Mouse (Mus musculus) yolk sac, embryonic 10.5 days (tissue): ENCODE results near the gene Vipas39.

ENCODE experiments used
- DNase-seq: peaks from one replicate; pipeline ENCODE4 v3.0.0-alpha.2; 2017; ENCODE audit warnings: low spot score

Gene Vipas39

DNA sequence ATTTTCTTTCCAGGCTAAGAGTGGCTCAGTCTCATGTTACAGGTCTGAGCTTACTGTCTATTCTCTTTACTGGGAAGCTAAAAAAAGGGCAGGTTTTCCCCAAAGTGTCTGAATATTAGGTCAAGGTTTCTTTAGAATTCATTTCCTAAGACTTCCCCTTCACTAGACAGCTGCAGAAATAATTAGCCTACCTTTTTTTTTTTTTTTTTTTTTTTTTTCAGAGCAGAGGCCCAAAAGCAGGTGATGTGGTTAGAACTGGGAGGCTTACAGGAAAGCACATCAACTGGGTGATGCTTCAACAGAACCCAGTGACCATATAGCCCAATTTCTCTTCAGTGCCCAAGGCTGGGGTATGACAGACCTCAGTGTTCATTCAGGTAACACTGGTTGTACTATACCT, 69.7 kb downstream of the Vipas39 start:
- DNase-seq = no peak

DNA sequence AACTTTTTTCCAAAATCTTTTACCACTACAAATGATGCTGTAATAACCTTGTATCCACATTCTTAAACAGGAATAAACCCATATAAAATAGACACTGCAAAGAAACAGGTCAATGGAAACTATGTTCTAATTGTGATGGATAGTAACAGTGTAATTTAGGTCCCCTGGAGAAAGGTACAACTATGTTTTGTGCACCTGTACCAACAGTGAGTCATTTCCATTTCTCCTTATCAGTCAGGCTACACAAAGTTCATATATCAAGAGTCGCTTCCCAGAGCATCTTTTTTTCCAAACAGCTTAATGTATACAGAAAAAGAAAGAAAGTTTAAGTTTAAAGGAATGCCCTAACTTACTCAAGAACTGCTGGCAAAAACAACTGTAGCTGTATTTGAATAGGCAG, 71.0 kb downstream of the Vipas39 start:
- DNase-seq = no peak

DNA sequence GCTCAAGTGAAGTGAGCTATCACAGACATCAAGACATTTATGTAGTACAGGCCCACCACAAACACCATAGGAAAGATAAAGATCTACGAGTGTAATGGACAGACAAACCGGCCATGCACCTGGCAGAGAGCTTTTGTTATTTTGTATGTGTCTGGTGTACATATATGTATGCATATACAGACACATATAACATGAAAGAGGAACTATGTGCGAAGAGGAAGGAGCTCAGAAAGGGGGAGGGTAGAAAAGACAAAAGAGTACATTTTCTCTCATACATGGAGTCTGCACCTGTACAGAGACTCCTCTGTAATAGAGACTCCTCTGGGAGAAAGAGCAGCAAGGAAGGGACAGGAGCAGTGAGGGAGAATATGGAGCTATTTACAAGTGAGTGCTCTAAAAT, 73.0 kb downstream of the Vipas39 start:
- DNase-seq = no peak
